ENCODE assay signal across 8 mouse cellular contexts in genomic region chr5:104374308-104374660, GRCm38 (mm10). TPM values are rescaled to one million over a fixed set of nuclear protein-coding genes. Genes with fewer than 3 reads are reported as not detected.
DNase-seq lines count a peak whose midpoint lies in the region; TF ChIP-seq lines count a peak whose summit lies in the region.

No protein-coding gene starts in this region.

- TF ChIP-seq CTCF in layer of hippocampus, adult 2 months (conservative IDR thresholded peaks at IDR 0.05), result no peak

- no peak overlapping the region for H3K4me3 ChIP-seq in layer of hippocampus, adult 2 months

- DNase-seq in urinary bladder, postnatal 4 days (ENCODE audit: low spot score in 2 of 2), result peak; percentile 55 to 64
- no peak for DNase-seq in urinary bladder, adult 18-20 months (ENCODE audit: low spot score in 2 of 2)
- DNase-seq in gastrocnemius, postnatal 25 days, result peak; percentile 24
- peak; percentile 82 for DNase-seq in kidney, postnatal 14 days
- peak; percentile 39 for DNase-seq in mesoderm, embryonic 11.5 days (ENCODE audit: low read depth, low spot score)
- DNase-seq in layer of hippocampus, adult 2 months (ENCODE audit: low spot score in 2 of 2), result no peak
- DNase-seq in layer of hippocampus, postnatal 10 days (ENCODE audit: low spot score in 2 of 2), result no peak
- DNase-seq in right cerebral cortex, postnatal 4 days, result no peak

- H3K27ac ChIP-seq in layer of hippocampus, adult 2 months, result no peak overlapping the region

RNA-seq across cellular contexts. Expression of gene Mepe, which starts 49.2 kb away (rescaled TPM):
- not detected for total RNA-seq in gastrocnemius, postnatal 25 days (2021)
- not detected for total RNA-seq in layer of hippocampus, adult 2 months (2021)
- total RNA-seq in layer of hippocampus, postnatal 10 days (2021), result not detected

Comparison
In these comparisons a context has a peak if more than half of its experiments do, and no peak if none do; other contexts are left out.
1. DNase-seq: peak in urinary bladder, postnatal 4 days (2 of 2), gastrocnemius, postnatal 25 days (single experiment), kidney, postnatal 14 days (single experiment) and mesoderm, embryonic 11.5 days (single experiment); none in urinary bladder, adult 18-20 months (0 of 2), layer of hippocampus, adult 2 months (0 of 2), layer of hippocampus, postnatal 10 days (0 of 2) and right cerebral cortex, postnatal 4 days (single experiment).